Mouse (Mus musculus) kidney, postnatal 14 days (tissue): ENCODE data around the gene Ror1.

Experiments
- DNase-seq: peaks from one replicate; pipeline ENCODE4 v3.0.0; 2022; ENCODE audit warnings: mixed read lengths

Gene Ror1

DNA sequence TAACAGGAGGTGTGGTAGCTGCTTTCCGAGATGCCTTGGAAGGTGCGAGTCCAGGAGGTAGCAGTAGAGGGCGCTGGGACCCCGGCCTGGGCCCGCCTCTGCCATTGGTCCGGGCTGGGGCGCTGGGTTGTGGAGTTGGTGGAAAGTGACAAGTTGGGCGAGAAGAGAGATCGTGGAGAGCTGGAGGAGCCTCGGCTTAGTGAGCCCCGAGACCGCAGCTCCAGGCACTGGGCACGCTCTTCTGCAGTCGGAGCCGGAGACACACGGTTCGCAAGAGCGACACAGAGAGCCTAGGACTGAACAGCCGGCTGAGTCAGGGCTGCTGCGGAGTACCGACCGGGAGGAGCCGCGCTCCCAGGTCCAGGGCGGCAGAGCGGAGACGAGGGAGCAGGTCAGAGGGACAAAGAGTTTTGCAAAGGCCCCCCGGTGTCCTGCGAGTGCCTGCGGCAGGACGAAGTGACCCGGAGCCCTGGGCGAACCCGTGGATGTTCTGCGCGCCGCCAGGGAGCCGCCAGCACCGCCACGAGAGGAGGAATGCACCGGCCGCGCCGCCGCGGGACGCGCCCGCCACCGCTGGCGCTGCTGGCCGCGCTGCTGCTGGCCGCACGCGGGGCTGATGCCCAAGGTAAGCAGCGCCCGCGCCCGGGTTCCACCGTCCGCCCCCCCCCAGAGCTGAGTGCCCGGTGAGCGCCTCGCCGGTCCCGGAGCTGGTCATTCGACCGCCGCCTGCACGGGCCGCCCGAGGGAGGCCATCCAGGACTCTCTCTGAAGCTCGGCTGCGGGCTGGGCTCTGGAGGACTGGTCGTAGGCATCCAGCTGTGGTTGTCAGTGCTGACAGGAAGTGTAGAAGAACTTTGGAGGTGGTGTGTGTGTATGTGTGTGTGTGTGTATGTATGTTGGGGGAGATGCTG is at the start of gene Ror1:
TSS of gene Ror1 (plus strand) at position 107 of the 911 bp plus-strand sequence.
- DNase-seq, result peak; percentile 93

- DNase-seq, result no peak
Measured at GRCm38 (mm10) chr4:100047066-100047465, 48.5 kb upstream of the Ror1 start.

DNA sequence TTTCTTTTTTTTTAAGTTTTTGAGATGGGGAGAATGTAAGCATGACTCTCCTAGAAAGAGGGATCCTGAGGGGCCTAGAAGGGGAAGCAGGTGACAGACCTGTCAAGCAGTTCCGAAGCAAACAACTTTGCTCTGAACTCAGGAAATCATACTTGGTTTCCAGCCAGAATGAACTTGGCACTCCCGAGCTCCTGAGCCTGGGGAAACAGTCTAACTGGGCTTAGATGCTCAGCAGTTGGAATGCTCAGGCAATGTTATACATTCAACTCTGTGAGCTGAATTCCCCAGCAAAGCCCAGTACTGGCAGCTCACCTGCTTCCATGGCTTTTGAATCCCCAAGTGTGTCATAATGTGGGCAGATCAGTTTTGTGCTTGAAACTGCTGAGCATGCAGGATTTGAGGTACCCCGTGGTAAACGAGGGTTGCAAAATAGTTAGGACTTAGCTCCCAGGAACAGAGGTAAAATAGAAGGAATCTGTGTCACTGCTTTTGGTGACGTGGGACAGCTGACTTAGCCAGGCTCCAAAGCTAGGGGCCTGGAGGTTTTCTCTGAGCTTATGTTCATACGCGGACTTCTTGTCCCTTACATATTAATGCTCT is 47.1 kb upstream of the Ror1 start:
- DNase-seq, result peak; percentile 35

DNA sequence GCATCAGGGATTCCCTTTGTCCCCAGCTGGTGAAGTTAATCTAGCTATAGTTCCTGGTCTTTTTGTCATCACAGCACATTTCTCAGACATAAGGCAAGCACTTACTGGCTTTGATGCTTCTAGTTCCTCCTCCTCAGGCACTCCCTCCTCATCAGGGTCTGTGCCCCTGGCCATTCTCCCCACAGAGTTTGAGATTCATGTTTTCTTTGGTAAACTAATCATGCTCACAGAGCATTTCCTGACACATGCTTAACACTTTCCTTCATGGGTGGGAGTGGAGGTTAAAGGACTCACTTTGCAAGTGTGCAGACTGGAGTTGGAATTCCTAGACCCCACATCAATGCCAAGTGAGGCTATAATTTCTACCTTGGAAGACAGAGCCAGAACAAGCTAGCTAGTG is 43.8 kb upstream of the Ror1 start:
- no peak for DNase-seq

GRCm38 (mm10) chr4:100052258-100052657 is 43.3 kb upstream of the Ror1 start:
- no peak for DNase-seq

DNA sequence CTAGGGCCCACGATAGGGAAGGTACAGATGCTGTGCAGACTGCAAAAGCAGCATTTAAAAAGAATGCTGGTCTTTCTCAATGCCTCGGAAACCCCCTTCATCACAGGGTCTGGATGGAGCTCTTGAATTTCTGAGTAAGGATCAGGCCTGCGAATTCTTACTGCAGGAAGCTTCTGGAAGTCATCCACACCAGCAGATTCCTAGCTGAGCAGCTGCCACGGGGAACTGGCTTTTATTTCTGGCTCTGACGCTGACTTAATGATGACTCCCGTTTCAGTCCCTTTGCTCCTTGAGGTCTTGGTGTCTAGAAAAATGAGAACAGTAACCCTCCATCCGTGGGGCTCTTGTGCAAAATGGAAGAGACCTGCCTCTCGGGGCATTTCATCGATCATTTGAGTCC is 39.5 kb upstream of the Ror1 start:
- DNase-seq, result no peak

DNA sequence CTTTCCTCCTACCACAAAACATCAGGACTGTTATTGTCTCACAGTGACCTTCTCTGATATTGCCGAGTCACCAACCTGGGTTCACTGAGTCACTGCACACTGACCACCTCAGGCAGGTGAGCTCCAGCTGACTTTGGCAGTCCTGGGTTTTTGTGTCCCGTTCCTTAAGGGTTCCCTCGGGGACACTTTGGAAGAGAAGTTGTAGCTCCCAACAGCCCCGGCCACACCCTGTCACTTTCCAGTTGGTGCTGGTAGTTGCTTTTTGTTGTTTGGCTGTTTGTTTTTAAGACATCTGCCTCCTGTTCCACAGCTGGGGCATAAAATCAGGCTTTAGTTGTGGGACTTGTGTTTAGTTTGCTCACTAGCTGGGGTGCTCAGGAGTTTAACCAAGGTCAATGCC is 39.1 kb upstream of the Ror1 start:
- DNase-seq, result no peak

GRCm38 (mm10) chr4:100057381-100057780 is 38.2 kb upstream of the Ror1 start:
- no peak for DNase-seq

- no peak for DNase-seq
Measured at GRCm38 (mm10) chr4:100058631-100059030, 37.0 kb upstream of the Ror1 start.

DNA sequence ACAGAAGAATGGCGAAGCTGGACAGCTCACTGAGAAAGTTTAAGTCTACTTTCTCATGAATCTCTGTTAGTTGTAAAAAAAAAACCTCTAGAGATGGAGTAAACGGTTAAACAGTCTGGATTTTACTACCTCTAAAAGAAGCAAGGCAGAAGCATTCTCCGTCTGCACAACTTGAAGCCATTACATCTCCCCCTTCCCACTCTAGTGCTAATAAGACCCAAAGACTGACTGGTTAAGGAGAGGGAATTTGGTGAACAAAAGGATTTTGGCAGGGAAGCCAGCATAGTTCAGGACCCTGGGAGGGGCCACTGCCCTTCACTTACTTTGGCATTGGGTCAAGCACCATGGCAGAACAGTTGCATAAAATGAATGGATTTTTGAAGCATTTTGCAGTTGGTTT is 35.8 kb upstream of the Ror1 start:
- no peak for DNase-seq

- DNase-seq, result no peak
Measured at GRCm38 (mm10) chr4:100061396-100062066, 34.1 kb upstream of the Ror1 start.

- DNase-seq, result no peak
Measured at GRCm38 (mm10) chr4:100065686-100066085, 29.9 kb upstream of the Ror1 start.

DNA sequence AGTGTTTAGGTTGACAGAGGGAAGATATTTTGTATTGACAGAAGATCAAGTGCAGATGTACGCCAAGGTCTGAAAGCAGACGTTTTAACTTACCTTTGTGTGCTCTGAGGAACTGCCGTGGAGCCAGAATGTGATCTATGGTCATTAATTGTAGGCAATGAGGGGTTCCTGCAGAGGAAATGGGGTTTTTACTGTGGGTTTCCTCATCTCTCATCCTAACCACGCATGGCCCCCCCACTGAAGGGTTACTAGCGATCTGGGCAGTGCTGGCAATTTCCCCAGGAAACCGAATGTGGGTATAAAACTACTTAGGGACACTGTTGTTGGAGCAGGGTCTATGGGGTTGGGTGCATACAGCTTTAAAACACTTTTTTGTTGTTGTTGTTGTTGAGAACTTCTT is 25.5 kb upstream of the Ror1 start:
- DNase-seq, result no peak

- DNase-seq, result peak; percentile 29
Measured at GRCm38 (mm10) chr4:100096596-100097181, 1.1 kb downstream of the Ror1 start.

DNA sequence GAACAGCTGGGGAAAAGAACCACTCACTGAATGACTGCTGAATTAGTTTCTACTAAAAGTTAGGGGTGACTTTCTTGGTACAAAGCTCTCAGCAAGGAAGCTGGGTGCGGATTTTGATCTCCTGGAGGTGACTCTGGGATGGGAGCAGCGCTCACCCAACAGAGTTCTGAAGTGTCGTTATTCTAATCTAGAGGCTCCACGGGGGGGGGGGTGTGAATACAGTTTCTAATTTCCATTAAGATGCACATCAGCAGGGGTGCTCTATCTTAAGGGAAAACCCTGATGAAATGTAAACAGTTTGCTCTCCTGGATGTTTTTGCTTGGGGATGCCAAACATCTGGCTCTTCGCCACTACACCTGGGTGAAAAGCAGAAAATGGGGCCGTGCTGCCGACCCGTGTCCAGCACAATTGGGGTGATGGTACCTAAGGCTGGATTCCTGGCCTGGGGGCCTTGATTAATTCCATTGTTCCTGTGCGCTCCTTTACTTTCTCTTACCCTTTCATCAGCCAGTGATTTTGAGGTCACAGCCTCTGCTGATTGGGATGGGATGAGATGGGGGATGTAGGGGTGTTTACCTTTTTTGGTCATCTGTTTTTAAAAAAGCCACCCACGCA is 1.9 kb downstream of the Ror1 start:
- DNase-seq, result no peak

GRCm38 (mm10) chr4:100101066-100101820 is 5.7 kb downstream of the Ror1 start:
- DNase-seq, result peak; percentile 35

DNA sequence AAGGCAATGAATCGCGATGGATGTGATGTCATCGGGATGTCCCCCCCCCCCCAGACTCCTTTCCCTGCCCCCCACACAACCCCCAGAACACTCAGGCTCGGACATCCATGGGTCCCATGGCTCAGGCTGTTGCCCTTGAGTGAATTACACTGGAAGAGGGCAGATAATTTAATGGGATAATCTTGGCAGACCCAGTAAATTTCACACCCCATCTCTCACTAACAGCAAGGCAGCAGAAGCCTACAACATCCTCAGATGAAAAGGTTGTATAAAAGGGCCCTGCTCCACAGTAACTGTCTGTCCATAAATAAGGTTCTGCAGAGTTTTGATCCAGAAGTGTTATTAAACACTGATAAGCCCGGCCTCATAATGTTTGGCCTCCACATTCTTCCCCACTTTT is 6.3 kb downstream of the Ror1 start:
- peak; percentile 25 for DNase-seq

- DNase-seq, result no peak
Measured at GRCm38 (mm10) chr4:100104241-100104640, 8.7 kb downstream of the Ror1 start.

GRCm38 (mm10) chr4:100107593-100107992 is 12.0 kb downstream of the Ror1 start:
- DNase-seq, result no peak

DNA sequence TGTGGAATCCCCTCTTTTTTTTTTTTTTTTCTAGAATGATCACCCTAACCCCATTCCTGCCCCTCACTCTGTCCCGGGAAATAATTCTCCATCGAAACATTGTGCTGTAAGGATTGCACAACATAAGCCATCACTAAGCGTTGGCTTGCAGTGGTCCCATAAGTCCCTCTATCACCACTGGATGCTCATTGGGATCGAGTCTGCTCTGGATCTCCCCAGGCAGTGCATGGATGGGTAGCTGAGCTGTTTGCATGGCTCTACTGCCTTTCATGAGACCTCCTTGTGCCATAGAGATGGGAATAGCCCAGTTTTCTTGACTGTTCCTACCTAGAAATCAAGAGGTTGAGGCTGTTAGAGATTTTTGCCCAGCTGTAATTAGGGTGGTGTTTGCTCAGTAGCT is 13.0 kb downstream of the Ror1 start:
- DNase-seq, result no peak

- no peak for DNase-seq
Measured at GRCm38 (mm10) chr4:100114148-100114547, 18.6 kb downstream of the Ror1 start.

GRCm38 (mm10) chr4:100116366-100116765 is 20.8 kb downstream of the Ror1 start:
- DNase-seq, result no peak
